ENCODE assay signal across 8 mouse cellular contexts in the genomic region with DNA sequence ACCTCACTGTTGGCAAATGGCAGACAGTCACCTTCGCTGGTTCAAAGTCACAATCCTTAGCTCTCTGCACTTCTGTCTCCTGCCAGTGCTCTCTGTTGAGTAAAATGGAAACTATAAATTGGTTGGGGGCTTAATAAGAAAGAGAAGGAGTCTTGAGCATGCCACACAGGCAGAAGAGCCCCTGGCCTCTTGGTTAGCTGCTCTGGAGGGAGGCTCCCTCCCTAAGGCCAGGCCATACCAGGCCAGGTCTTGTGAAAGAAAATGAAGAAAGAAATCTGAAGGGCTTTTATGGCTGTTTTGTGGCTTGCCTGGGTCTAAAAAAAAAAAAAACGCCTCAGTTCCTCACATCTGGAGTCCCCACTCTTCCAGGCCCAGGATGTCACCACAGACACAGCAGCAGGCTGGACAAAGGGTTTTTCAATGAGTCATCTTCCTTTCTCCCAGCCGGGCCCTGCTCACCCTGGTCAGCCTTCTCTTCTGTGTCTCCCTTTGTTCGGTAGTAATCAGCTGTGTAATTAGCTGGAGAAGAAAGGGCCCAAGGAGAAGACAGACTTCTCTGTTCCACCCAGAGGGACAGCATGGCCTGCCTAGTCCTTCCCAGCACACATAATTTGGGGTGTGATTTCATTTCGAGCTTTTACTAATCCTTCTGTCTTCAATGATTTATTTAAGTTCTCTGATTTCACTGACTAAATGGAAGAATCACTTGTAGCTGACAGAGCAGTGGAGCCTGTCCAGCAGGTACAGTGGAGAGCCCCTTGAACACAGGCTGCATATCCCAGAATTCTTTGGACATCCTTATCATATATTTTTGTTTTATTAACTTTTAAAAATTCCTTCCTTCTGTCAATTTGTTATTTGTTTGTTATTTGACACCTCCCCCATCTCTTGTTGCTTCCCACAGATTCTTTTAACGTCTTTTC.
A peak's percentile ranks its signal among the peaks of the same experiment; 100 is the strongest.
DNase-seq lines count a peak whose midpoint lies in the region; ATAC-seq and TF ChIP-seq lines count a peak whose summit lies in the region.

No protein-coding gene starts in this region.

- peaks cover 2% of the 10 kb centered on the region; the same call in 1 of the 2 replicates for H3K4me1 ChIP-seq in lung, embryonic 14.5 days (ENCODE audit: insufficient read depth)
- peaks cover 4% of the 10 kb centered on the region; the same call in 1 of the 2 replicates for H3K4me1 ChIP-seq in embryonic fibroblast, embryonic 13.5 days (ENCODE audit: control insufficient read depth, insufficient read depth, low read length)
- peaks cover 2% of the 10 kb centered on the region; the same call in 1 of the 2 replicates for H3K4me1 ChIP-seq in limb, embryonic 15.5 days
- peaks cover 7% of the 10 kb centered on the region for H3K4me1 ChIP-seq in thymus, adult 2 months (replicated peaks; ENCODE audit: control insufficient read depth, insufficient read depth, low read length)

- no peak overlapping the region for H3K9ac ChIP-seq in lung, embryonic 14.5 days
- no peak overlapping the region for H3K9ac ChIP-seq in limb, embryonic 15.5 days

- TF ChIP-seq CTCF in lung, embryonic 14.5 days (IDR thresholded peaks at IDR 0.05; ENCODE audit: low read depth): no peak
- no peak for TF ChIP-seq CTCF in embryonic fibroblast, embryonic 13.5 days (IDR thresholded peaks at IDR 0.05; ENCODE audit: borderline replicate concordance, insufficient read depth, low read length)
- TF ChIP-seq CTCF in thymus, adult 2 months (IDR thresholded peaks at IDR 0.05; ENCODE audit: borderline replicate concordance, control insufficient read depth, extremely low read depth, insufficient read depth, low read length, poor library complexity): no peak

- H3K4me2 ChIP-seq in lung, embryonic 14.5 days: no peak overlapping the region
- H3K4me2 ChIP-seq in limb, embryonic 15.5 days: no peak overlapping the region

- no peaks in the 10 kb centered on the region for H3K9me3 ChIP-seq in lung, embryonic 14.5 days (ENCODE audit: low read depth, low read length)
- no peaks in the 10 kb centered on the region for H3K9me3 ChIP-seq in limb, embryonic 15.5 days

- no peaks in the 10 kb centered on the region for H3K36me3 ChIP-seq in lung, embryonic 14.5 days (ENCODE audit: insufficient read depth)
- H3K36me3 ChIP-seq in limb, embryonic 15.5 days: no peaks in the 10 kb centered on the region
- H3K36me3 ChIP-seq in thymus, adult 2 months (ENCODE audit: control insufficient read depth, insufficient read depth, low read length): no peaks in the 10 kb centered on the region

- ATAC-seq in lung, embryonic 14.5 days (ENCODE audit: insufficient read depth): peak; percentile 54; the same call in 1 of the 2 replicates
- ATAC-seq in limb, embryonic 15.5 days (ENCODE audit: insufficient number of reproducible peaks, low FRiP score, low TSS enrichment, low read depth): no peak

- 28% methylated on average over 6 of the region's 6 CpGs for WGBS in lung, embryonic 14.5 days
- WGBS in limb, embryonic 15.5 days: 24% methylated on average over 6 of the region's 6 CpGs
- WGBS in thymus, adult 2 months: 58% methylated on average over 6 of the region's 6 CpGs

- no peaks in the 10 kb centered on the region for H3K27me3 ChIP-seq in lung, embryonic 14.5 days (ENCODE audit: insufficient read depth, low read length)
- no peaks in the 10 kb centered on the region for H3K27me3 ChIP-seq in limb, embryonic 15.5 days
- H3K27me3 ChIP-seq in thymus, adult 2 months (ENCODE audit: control insufficient read depth, insufficient read depth, low read length): no peaks in the 10 kb centered on the region

- H3K4me3 ChIP-seq in lung, embryonic 14.5 days (ENCODE audit: low read depth, low read length): no peak overlapping the region
- no peak overlapping the region for H3K4me3 ChIP-seq in embryonic fibroblast, embryonic 13.5 days (ENCODE audit: insufficient read depth, low read length)
- H3K4me3 ChIP-seq in limb, embryonic 15.5 days: no peak overlapping the region
- H3K4me3 ChIP-seq in thymus, adult 2 months (ENCODE audit: control insufficient read depth, insufficient read depth, low read length): no peak overlapping the region

- H3K27ac ChIP-seq in lung, embryonic 14.5 days (ENCODE audit: low read depth): peak overlapping the region; percentile 39
- H3K27ac ChIP-seq in embryonic fibroblast, embryonic 13.5 days (ENCODE audit: insufficient read depth, low read length): peak overlapping the region; percentile 82
- H3K27ac ChIP-seq in limb, embryonic 15.5 days: peak overlapping the region; percentile 43; the same call in 1 of the 2 replicates
- H3K27ac ChIP-seq in thymus, adult 2 months (ENCODE audit: control insufficient read depth, insufficient read depth, low read length): no peak overlapping the region

- TF ChIP-seq POLR2A in embryonic fibroblast, embryonic 13.5 days (IDR thresholded peaks at IDR 0.05; ENCODE audit: low read depth, low read length): no peak
- no peak for TF ChIP-seq POLR2A in thymus, adult 2 months (IDR thresholded peaks at IDR 0.05; ENCODE audit: control insufficient read depth, extremely low read depth, insufficient read depth, low read length, poor library complexity)

- peak; percentile 9 for DNase-seq in cerebellum, adult 9-10 months
- DNase-seq in cerebellum, postnatal 4 days (ENCODE audit: low spot score in 2 of 2): no peak
- no peak for DNase-seq in lung, embryonic 14.5 days
- no peak for DNase-seq in lung, postnatal 36 days
- no peak for DNase-seq in spleen, postnatal 14 days (ENCODE audit: low spot score in 2 of 2)
- DNase-seq in thymus, adult 2 months: no peak
